Mouse (Mus musculus) kidney, embryonic 15.5 days (tissue): ENCODE measurements around the gene Agtrap. TPM values are rescaled to one million over a fixed set of nuclear protein-coding genes. Genes with fewer than 3 reads are reported as not detected.

Experiments used
- ATAC-seq: fragments of 200-750 bp; cut with Nextera tagmentation; replicated peaks from 2 replicates; pipeline ENCODE4 v1.8.0; 2017; ENCODE audit warnings: moderate TSS enrichment; ENCODE audit not compliant: low FRiP score
- H3K27ac ChIP-seq: fragments of 300-500 bp; sonication (generic); 2 replicates; pipeline ENCODE4 v1.5.1; 2015; ENCODE audit warnings: mild to moderate bottlenecking, inconsistent platforms
- H3K27me3 ChIP-seq: fragments of 300-500 bp; sonication (generic); 2 replicates; pipeline ENCODE4 v1.6.1; 2015; ENCODE audit warnings: inconsistent platforms
- H3K36me3 ChIP-seq: fragments of 300-500 bp; sonication (generic); 2 replicates; pipeline ENCODE4 v1.6.1; 2015; ENCODE audit warnings: inconsistent platforms
- H3K4me1 ChIP-seq: fragments of 300-500 bp; sonication (generic); 2 replicates; pipeline ENCODE4 v1.6.1; 2015; ENCODE audit warnings: inconsistent platforms
- H3K4me2 ChIP-seq: fragments of 300-500 bp; sonication (generic); 2 replicates; pipeline ENCODE4 v1.6.1; 2015; ENCODE audit warnings: moderate library complexity, mild to moderate bottlenecking, inconsistent platforms
- H3K4me3 ChIP-seq: fragments of 300-500 bp; sonication (generic); replicated peaks from 2 replicates; pipeline ENCODE4 v1.5.1; 2015; ENCODE audit warnings: mild to moderate bottlenecking, inconsistent platforms
- H3K9ac ChIP-seq: fragments of 300-500 bp; sonication (generic); 2 replicates; pipeline ENCODE4 v1.6.1; 2015; ENCODE audit warnings: mild to moderate bottlenecking, inconsistent platforms
- H3K9me3 ChIP-seq: fragments of 300-500 bp; sonication (generic); replicated peaks from 2 replicates; pipeline ENCODE4 v1.6.1; 2016; ENCODE audit warnings: inconsistent platforms
- WGBS: fragments of 180-500 bp; shearing (Covaris S2); methylation state at CpG from one replicate; pipeline ENCODE4 v1.1.7; 2015; ENCODE audit warnings: mixed read lengths; 5-methylcytosine and 5-hydroxymethylcytosine counted together
- polyA plus RNA-seq: library from polyadenylated mRNA; unstranded; fragments of >200 nt; fragmentation: Nextera tagmentation; extraction: Ambion mirVana; gene quantifications from 2 replicates; pipeline ENCODE4 v1.2.1, GENCODE M21; 2015

Agtrap gene
- polyA plus RNA-seq, 1 experiment from 2014 or later: 24.4 TPM

DNA sequence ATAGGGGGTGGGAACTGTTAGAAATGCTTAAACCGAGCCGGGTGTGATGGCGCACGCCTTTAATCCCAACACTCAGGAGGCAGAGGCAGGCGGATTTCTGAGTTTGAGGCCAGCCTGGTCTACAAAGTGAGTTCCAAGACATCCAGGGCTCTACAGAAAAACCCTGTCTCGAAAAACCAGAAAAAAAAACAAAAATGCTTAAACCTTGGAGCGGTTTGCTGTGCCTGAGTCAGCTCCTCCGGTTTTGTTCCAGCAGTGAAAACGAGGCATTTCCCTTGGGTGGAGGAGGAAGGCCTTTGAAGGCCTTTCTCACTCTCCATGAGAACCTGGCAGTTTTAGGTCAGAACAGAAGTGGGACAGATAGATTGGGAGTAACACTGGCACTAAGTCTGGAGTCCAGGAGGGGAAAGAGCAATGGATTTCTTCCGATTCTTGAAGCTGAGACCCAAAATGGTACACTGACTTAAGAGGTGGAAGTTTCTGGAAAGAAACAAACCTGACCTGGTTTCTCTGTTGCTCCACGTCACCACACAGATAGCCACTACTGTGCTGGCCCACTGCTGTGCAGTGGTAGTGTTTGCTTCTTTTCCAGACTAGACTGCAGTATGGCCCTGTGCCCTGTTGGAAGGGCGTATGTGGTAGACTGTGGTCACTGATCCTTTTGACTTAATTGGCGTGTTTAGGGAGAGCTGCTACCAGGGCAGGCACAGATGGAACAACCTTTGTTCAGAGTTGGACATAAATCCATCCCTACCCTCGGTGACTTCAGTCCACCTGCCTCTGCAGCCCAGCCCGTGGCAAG, 47.6 kb downstream of the Agtrap start:
- Histone ChIP-seq H3K4me1 (peaks cover 56% of the 10 kb centered on the region), H3K9ac (peak overlapping the region; percentile 42; the same call in 1 of the 2 replicates), H3K9me3 (no peaks in the 10 kb centered on the region), H3K36me3 (peaks cover 35% of the 10 kb centered on the region), H3K27me3 (no peaks in the 10 kb centered on the region), H3K27ac (peak overlapping the region; percentile 94), H3K4me3 (peak overlapping the region; percentile 77), H3K4me2 (peak overlapping the region; percentile 79)
- ATAC-seq: 0 out of 2 replicates have a peak, but pooled peaks have one; percentile 0
- 60% methylated on average over 15 of the region's 15 CpGs for WGBS

DNA sequence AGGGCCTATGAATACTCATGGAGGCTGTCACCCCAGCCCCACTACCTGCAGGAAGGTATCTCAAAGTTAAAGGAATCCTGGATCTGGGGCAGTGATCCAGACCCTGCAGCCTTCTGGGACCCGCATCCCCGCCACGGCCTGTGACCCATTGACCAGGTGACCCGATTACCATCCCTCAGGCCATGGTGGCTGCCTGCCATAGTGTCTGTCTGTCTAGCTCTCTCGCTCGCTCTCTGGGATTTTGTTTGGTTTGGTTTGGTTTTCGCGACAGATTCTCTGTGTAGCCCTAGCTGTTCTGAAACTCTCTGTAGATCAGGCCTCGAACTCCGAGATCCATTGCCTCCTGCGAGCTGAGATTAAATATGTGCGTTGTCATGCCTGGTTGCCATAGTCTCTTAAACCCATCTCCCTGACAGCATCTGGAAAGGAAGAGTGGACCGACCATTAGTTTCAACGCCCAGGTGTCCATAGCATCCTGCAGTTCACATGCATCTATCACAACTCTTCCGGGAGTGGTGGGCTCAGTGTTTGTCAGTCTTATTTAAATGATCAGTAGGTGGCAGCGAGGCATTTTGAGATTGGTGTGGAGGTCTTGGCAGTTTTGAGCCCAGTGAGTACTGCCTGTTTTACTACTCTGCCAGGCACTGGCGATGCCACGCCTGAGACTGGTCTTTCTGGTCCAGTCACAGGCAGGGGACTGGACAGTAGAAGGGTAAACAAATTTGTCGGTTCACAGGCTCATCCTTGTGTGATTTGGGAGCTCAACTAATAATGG, 48.4 kb downstream of the Agtrap start:
- peak overlapping the region; percentile 59 for H3K9ac ChIP-seq
- H3K4me2 ChIP-seq: peak overlapping the region; percentile 79
- peaks cover 31% of the 10 kb centered on the region for H3K36me3 ChIP-seq
- peaks cover 56% of the 10 kb centered on the region for H3K4me1 ChIP-seq
- ATAC-seq: no peak
- H3K9me3 ChIP-seq: no peaks in the 10 kb centered on the region
- H3K4me3 ChIP-seq: peak overlapping the region; percentile 77
- H3K27ac ChIP-seq: peak overlapping the region; percentile 94
- whole genome bisulfite sequencing: 17% methylated on average over 19 of the region's 19 CpGs
- H3K27me3 ChIP-seq: no peaks in the 10 kb centered on the region

DNA sequence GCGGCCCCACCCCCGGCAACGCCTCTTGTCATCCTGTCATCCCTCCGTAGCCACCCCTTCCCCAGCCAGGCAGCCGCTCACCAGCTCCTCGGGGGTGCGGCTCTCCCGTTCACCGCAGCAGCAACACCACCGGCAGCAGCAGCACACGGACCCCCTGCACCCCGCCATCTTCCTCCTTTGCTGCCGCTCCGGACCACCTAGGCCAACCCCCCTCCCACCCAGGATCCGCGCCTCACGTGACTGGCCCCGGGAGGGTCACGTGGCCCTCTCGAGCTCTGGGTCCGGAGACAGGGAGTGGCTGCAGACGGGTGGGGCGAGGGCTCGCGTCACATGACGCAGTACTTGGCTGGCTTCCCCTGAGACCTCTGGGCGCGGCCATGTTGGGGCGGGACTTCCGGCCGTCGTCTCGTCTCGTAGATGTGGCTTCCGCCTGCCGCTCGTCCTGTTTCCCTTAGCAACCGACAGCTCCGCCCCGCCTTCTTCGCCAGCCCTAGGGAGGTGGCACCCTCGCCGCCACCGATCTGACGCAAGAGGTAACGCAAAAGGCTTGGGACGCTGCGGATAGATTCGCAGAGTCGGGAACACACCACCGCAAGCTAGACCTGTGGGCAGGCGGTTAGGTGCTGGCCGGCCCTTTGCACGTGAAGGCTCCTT, 49.1 kb downstream of the Agtrap start, which contains the start of the genes Clcn6 and Mthfr:
Gene Clcn6, minus strand, starts transcription at position 222 of the 654 bp plus-strand sequence.
Gene Mthfr, plus strand, starts transcription at position 478 of the 654 bp plus-strand sequence.
- H3K4me1 ChIP-seq: peaks cover 53% of the 10 kb centered on the region
- H3K27ac ChIP-seq: peak within 1 kb of the TSS; percentile 94
- H3K9ac ChIP-seq: peak within 1 kb of the TSS; percentile 66
- WGBS: under 1% methylated on average over 54 of the region's 54 CpGs
- peaks cover 29% of the 10 kb centered on the region for H3K36me3 ChIP-seq
- peak within 1 kb of the TSS; percentile 77 for H3K4me3 ChIP-seq
- peak within 1 kb of the TSS; percentile 79 for H3K4me2 ChIP-seq
- peak; percentile 93 for ATAC-seq
- no peaks in the 10 kb centered on the region for H3K9me3 ChIP-seq
- no peaks in the 10 kb centered on the region for H3K27me3 ChIP-seq

- peak overlapping the region; percentile 77 for H3K4me3 ChIP-seq
- no peaks in the 10 kb centered on the region for H3K9me3 ChIP-seq
- no peaks in the 10 kb centered on the region for H3K27me3 ChIP-seq
- peaks cover 27% of the 10 kb centered on the region for H3K36me3 ChIP-seq
- ATAC-seq: no peak
- peak overlapping the region; percentile 66 for H3K9ac ChIP-seq
- peak overlapping the region; percentile 86 for H3K27ac ChIP-seq
- 8% methylated on average over 26 of the region's 26 CpGs for WGBS
- peak overlapping the region; percentile 79 for H3K4me2 ChIP-seq
- peaks cover 52% of the 10 kb centered on the region for H3K4me1 ChIP-seq
These were observed 49.7 kb downstream of the Agtrap start for GRCm38 (mm10) chr4:148038079-148038599.

DNA sequence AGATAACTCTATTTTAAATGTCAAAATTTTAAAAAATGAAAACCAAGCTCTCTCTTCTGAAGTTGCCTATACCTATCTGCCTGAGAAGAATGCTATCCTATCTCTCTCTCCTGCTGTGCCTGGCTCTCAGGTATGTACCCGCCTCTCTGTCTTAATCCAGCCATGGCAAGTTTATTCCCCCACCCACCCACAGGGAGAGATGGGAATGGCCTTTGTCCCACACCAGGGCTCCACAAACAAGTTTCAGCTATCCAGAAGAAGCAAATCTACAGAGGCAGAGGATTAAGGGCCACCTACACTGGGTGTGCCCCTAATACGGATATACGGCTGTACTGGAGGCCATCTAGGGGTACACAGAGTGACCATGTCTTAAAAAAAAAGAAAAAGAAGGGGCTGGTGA, 52.4 kb downstream of the Agtrap start:
- H3K4me2 ChIP-seq: no peak overlapping the region
- no peak overlapping the region for H3K9ac ChIP-seq
- no peaks in the 10 kb centered on the region for H3K27me3 ChIP-seq
- no peak overlapping the region for H3K27ac ChIP-seq
- no peak overlapping the region for H3K4me3 ChIP-seq
- H3K9me3 ChIP-seq: no peaks in the 10 kb centered on the region
- WGBS: 90% methylated on average over 3 of the region's 3 CpGs
- H3K36me3 ChIP-seq: peaks cover 28% of the 10 kb centered on the region
- ATAC-seq: no peak
- peaks cover 25% of the 10 kb centered on the region for H3K4me1 ChIP-seq

GRCm38 (mm10) chr4:148033858-148034410, 53.9 kb downstream of the Agtrap start:
- H3K27me3 ChIP-seq: no peaks in the 10 kb centered on the region
- H3K9ac ChIP-seq: no peak overlapping the region
- peaks cover 12% of the 10 kb centered on the region for H3K4me1 ChIP-seq
- no peak overlapping the region for H3K4me3 ChIP-seq
- 74% methylated on average over 7 of the region's 7 CpGs for WGBS
- ATAC-seq: no peak
- no peaks in the 10 kb centered on the region for H3K9me3 ChIP-seq
- H3K27ac ChIP-seq: no peak overlapping the region
- H3K4me2 ChIP-seq: no peak overlapping the region
- peaks cover 36% of the 10 kb centered on the region for H3K36me3 ChIP-seq

DNA sequence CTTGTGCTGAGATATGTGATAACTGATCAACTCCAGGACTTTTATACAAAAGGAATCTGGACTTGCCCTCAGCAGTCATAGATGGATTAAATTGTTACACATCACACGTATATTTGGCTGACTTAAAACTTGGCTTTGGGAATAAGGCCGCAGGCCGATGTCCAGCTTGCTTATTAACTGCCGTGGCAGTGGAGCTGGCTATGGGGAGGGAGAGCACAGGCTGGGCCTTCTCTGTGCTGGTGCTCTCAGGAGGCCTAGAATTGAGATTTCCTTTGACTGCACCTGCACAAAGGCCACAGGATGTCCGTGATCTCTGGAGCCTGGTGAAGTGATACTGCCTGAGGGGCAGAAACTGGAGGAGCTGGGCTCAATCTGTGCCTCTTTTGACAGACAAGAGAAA, 57.3 kb downstream of the Agtrap start:
- Histone ChIP-seq H3K4me1 (no peaks in the 10 kb centered on the region), H3K4me2 (no peak overlapping the region), H3K4me3 (no peak overlapping the region), H3K36me3 (peaks cover 57% of the 10 kb centered on the region), H3K9me3 (no peaks in the 10 kb centered on the region), H3K27ac (no peak overlapping the region), H3K9ac (no peak overlapping the region), H3K27me3 (no peaks in the 10 kb centered on the region)
- no peak for ATAC-seq
- 77% methylated on average over 5 of the region's 5 CpGs for WGBS

GRCm38 (mm10) chr4:148029297-148029696, 58.5 kb downstream of the Agtrap start:
- no peak overlapping the region for H3K4me3 ChIP-seq
- H3K9me3 ChIP-seq: no peaks in the 10 kb centered on the region
- no peak for ATAC-seq
- H3K27me3 ChIP-seq: no peaks in the 10 kb centered on the region
- no peak overlapping the region for H3K9ac ChIP-seq
- 95% methylated on average over 7 of the region's 7 CpGs for WGBS
- H3K36me3 ChIP-seq: peaks cover 62% of the 10 kb centered on the region
- no peaks in the 10 kb centered on the region for H3K4me1 ChIP-seq
- H3K27ac ChIP-seq: no peak overlapping the region
- H3K4me2 ChIP-seq: no peak overlapping the region

Other genes with a start within 250 kb of the Agtrap start
- gene Zfp933, start 239.7 kb downstream of the Agtrap start, polyA plus RNA-seq: 4.8 and 5.6 TPM in 2 replicates
- gene Miip, start 219.2 kb downstream of the Agtrap start, polyA plus RNA-seq: 45.2 and 51.3 TPM in 2 replicates
- 12.8 and 12.9 TPM in 2 replicates for gene Fv1, start 219.1 kb downstream of the Agtrap start, polyA plus RNA-seq
- 36.9 and 39.0 TPM in 2 replicates for gene Mfn2, start 183.3 kb downstream of the Agtrap start, polyA plus RNA-seq
- gene Plod1, start 151.3 kb downstream of the Agtrap start, polyA plus RNA-seq: 47.2 and 56.0 TPM in 2 replicates
- gene 2510039O18Rik, start 147.1 kb downstream of the Agtrap start, polyA plus RNA-seq: 15.3 and 17.0 TPM in 2 replicates
- not detected in 2 replicates for gene Nppb, start 102.2 kb downstream of the Agtrap start, polyA plus RNA-seq
- 0.31 TPM in 1 of 2 replicates, not detected in the other for gene Nppa, start 87.3 kb downstream of the Agtrap start, polyA plus RNA-seq
- gene Clcn6, start 49.2 kb downstream of the Agtrap start, polyA plus RNA-seq: 6.4 and 6.6 TPM in 2 replicates
- 23.6 and 24.1 TPM in 2 replicates for gene Mthfr, start 49.0 kb downstream of the Agtrap start, polyA plus RNA-seq
- 65.5 and 69.8 TPM in 2 replicates for gene Mad2l2, start 42.4 kb upstream of the Agtrap start, polyA plus RNA-seq
- gene Draxin, start 42.7 kb upstream of the Agtrap start, polyA plus RNA-seq: 0.46 and 0.62 TPM in 2 replicates
- 15.5 and 19.9 TPM in 2 replicates for gene Fbxo6, start 64.1 kb upstream of the Agtrap start, polyA plus RNA-seq
- gene Fbxo44, start 72.5 kb upstream of the Agtrap start, polyA plus RNA-seq: 11.8 and 13.6 TPM in 2 replicates
- gene Fbxo2, start 72.6 kb upstream of the Agtrap start, polyA plus RNA-seq: 1.7 and 2.1 TPM in 2 replicates
- 0.19 TPM in 2 replicates for gene Disp3, start 199.9 kb upstream of the Agtrap start, polyA plus RNA-seq